Mouse (Mus musculus) urinary bladder, postnatal 25 days (tissue): ENCODE measurements around the gene Tmc5.

Source experiments
- DNase-seq: peaks from one replicate; pipeline ENCODE4 v3.0.0; 2022; ENCODE audit warnings: low spot score

Gene Tmc5

GRCm38 (mm10) chr7:118597201-118597600 lies at the start of gene Tmc5:
TSS of gene Tmc5 (plus strand) at chr7:118597297.
- DNase-seq: no peak

GRCm38 (mm10) chr7:118547451-118547850 lies 49.6 kb upstream of the Tmc5 start:
- DNase-seq: no peak

GRCm38 (mm10) chr7:118553881-118554280 lies 43.2 kb upstream of the Tmc5 start:
- DNase-seq: no peak

- DNase-seq: no peak
These were observed 42.8 kb upstream of the Tmc5 start for GRCm38 (mm10) chr7:118554290-118554689.

GRCm38 (mm10) chr7:118569121-118569543 lies 28.0 kb upstream of the Tmc5 start:
- no peak for DNase-seq

GRCm38 (mm10) chr7:118571350-118571749 lies 25.7 kb upstream of the Tmc5 start:
- DNase-seq: no peak

GRCm38 (mm10) chr7:118572039-118572438 lies 25.1 kb upstream of the Tmc5 start:
- no peak for DNase-seq

GRCm38 (mm10) chr7:118578269-118578668 lies 18.8 kb upstream of the Tmc5 start:
- DNase-seq: no peak

- no peak for DNase-seq
These were observed 17.2 kb upstream of the Tmc5 start for GRCm38 (mm10) chr7:118579938-118580337.

GRCm38 (mm10) chr7:118583821-118584220 lies 13.3 kb upstream of the Tmc5 start:
- DNase-seq: no peak

- peak; percentile 69 for DNase-seq
These were observed 12.7 kb upstream of the Tmc5 start, which contains the start of gene Tmc7 for GRCm38 (mm10) chr7:118584257-118584907. TSS of gene Tmc7 (minus strand) at chr7:118584736.

GRCm38 (mm10) chr7:118584926-118585325 lies 12.2 kb upstream of the Tmc5 start:
- DNase-seq: no peak

- no peak for DNase-seq
These were observed 11.2 kb upstream of the Tmc5 start for GRCm38 (mm10) chr7:118585856-118586255.

- no peak for DNase-seq
These were observed 6.3 kb upstream of the Tmc5 start for GRCm38 (mm10) chr7:118590726-118591305.

GRCm38 (mm10) chr7:118592146-118592545 lies 5.0 kb upstream of the Tmc5 start:
- DNase-seq: no peak

GRCm38 (mm10) chr7:118593567-118594407 lies 3.3 kb upstream of the Tmc5 start:
- no peak for DNase-seq

- no peak for DNase-seq
These were observed 2.5 kb upstream of the Tmc5 start for GRCm38 (mm10) chr7:118594611-118595010.

GRCm38 (mm10) chr7:118595228-118595627 lies 1.9 kb upstream of the Tmc5 start:
- DNase-seq: peak; percentile 97

GRCm38 (mm10) chr7:118596271-118596670 lies 826 bp upstream of the Tmc5 start:
- DNase-seq: no peak

- no peak for DNase-seq
These were observed 3.0 kb downstream of the Tmc5 start for GRCm38 (mm10) chr7:118599954-118600631.

- no peak for DNase-seq
These were observed 7.7 kb downstream of the Tmc5 start for GRCm38 (mm10) chr7:118604842-118605241.

- no peak for DNase-seq
These were observed 12.7 kb downstream of the Tmc5 start for GRCm38 (mm10) chr7:118609815-118610214.
